Mouse (Mus musculus) erythroid progenitor cell, adult 5-6 weeks (primary cell): ENCODE data around the gene Nrm. TPM values are rescaled to one million over a fixed set of nuclear protein-coding genes. Genes with fewer than 3 reads are reported as not detected.

Source experiments
- ATAC-seq: replicated peaks from 2 replicates; pipeline ENCODE4 v1.8.0; 2016; ENCODE audit warnings: moderate number of reproducible peaks, mild to moderate bottlenecking, moderate TSS enrichment, inconsistent platforms; ENCODE audit not compliant: poor library complexity, low FRiP score, severe bottlenecking
- total RNA-seq, 2 experiments: library from RNA; stranded (forward) in 1 of 2; stranded (reverse) in 1 of 2; fragments of 150-400 nt in 1 of 2; fragments of 186-747, 209-891 nt in 1 of 2; gene quantifications; 2 replicates each; pipeline versions ENCODE4 v1.2.3 to v1.2.4; 2015 to 2017; ENCODE audit warnings: low replicate concordance in 2 of 2

Gene Nrm
- total RNA-seq, 2 experiments from 2014 or later: 35.8 to 36.0 TPM

- peak; percentile 47 for ATAC-seq
Observed at GRCm38 (mm10) chr17:35897644-35898573, 36.8 kb downstream of the Nrm start.

DNA sequence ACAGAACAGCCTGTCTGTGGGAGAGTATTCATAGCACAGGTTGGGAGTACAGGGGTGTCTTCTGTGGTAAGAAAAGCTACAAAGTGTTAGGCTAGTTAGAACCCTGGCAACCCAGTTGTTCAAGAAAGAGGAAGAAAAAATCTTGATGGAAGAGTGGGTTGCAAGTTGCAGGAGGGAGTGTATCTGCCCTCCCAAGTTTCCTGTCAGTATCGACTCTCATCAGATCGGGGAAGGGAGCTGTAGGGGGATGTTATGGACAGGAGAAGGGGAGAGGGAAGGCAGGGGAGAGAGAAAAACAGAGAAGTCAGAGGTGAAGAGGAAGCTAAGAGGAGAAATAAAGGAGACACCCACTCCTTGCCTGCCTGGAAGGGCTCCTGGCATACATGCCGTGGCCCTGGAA, 39.5 kb downstream of the Nrm start:
- no peak for ATAC-seq

GRCm38 (mm10) chr17:35903343-35903991, 42.3 kb downstream of the Nrm start:
- ATAC-seq: no peak

DNA sequence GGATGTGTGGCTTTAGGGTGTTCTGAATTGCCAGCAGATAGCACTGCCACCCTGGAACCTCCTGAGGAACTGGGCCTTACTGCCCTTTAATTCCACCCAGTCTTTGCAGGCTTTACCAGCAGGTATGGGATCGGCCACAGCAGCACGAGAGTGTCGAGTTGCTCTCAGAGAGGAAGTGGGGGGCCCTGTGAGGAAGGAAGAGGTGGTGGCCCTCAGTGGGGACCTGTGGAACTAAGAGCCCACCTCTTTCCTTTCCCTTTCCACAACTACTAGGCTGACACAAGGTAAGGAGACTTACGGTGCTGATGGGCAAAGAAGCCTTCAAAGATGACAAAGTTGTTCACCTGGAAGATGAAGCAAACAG, 42.9 kb downstream of the Nrm start:
- ATAC-seq: no peak

- no peak for ATAC-seq
Observed at GRCm38 (mm10) chr17:35905587-35905986, 44.5 kb downstream of the Nrm start.

DNA sequence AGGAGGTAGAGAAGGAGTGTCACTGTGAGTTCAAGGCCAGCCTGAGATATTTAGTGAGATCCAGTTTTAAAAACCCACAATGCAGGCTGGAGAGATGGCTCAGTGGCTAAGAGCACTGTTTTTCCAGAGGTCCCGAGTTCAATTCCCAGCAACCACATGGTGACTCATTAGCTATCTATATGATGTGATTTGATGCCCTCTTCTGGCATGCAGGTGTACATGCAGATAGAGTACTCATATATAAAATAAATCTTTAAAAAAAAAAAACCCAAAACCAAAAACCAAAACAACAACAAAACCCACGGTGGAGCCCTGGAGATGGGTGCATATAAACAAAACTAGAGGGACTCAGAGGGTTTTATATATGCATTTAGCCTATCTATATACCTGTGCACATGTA, 46.5 kb downstream of the Nrm start:
- ATAC-seq: no peak

DNA sequence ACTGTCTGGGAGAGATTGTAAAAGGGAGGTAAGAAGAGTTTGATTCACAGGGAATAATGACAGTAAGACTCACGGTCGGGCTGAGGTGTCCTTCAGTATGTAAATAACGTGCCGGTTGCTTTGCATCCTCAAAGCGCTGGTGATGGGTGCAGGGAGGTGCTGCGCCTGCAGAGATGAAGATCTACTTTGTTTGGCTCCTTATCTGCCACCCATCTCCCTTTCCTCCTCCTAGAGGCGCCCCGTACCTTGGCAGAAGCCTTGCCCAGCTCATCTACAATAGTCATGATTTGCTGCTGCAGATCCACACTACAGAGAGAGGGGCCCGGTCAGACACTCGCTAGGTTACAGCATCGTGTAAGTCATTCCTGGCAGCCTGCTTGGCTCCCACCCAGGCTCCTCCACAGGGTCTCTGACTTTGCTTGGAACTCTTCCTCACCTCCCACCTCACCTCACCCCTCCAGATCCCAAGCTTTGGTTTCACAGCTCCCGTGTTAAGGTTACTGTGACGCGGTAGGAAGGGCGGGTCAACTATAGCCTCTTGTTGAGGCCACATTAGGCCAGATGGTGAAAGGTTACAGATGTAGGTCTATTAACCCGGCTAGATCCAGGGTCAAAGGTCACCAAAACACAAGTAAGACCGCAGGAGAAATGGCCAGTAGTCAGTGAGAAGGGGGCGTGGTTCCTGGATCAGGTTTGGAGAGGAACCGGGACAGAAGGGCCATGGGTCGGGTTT, 48.2 kb downstream of the Nrm start:
- ATAC-seq: peak; percentile 55; the same call in 1 of the 2 replicates

DNA sequence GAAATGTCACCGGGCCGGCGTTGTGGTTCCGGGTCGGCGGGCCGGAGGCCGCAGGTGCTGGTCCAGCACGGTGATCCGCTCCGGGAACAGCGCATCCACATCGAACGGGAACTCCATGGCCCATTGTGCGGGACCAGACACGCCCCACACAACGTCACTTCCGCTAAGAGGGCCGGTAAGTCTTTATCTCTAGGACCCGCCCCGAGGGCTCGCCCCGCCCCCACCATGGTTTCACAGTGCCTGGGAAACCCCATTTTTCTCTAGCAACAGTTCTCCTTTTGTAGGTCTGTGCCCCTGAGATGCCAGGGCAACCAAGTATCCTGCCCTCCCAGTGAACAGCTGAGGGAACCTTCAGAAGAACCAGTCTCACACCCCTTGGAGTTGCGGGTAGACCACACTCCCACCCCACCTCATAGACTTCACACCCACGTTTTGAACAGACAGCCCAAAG, 48.8 kb downstream of the Nrm start, which contains the start of gene Atat1:
Gene Atat1 (minus strand): TSS at position 157 of the 451 bp plus-strand sequence.
- peak; percentile 96 for ATAC-seq

GRCm38 (mm10) chr17:35914975-35915374, 53.9 kb downstream of the Nrm start:
- no peak for ATAC-seq

Other genes starting within 250 kb of the Nrm start
- not detected in 2 replicates for gene Gm9573, start 234.7 kb upstream of the Nrm start, total RNA-seq (2015; ENCODE audit: low replicate concordance)
- gene Gm9573, start 234.7 kb upstream of the Nrm start, total RNA-seq (2017; ENCODE audit: low replicate concordance): not detected in 2 replicates
- gene Mucl3, start 217.6 kb upstream of the Nrm start, total RNA-seq (2015; ENCODE audit: low replicate concordance): not detected in 2 replicates
- not detected in 2 replicates for gene Mucl3, start 217.6 kb upstream of the Nrm start, total RNA-seq (2017; ENCODE audit: low replicate concordance)
- 2.5 TPM in 1 of 2 replicates, not detected in the other for gene Vars2, start 193.7 kb upstream of the Nrm start, total RNA-seq (2015; ENCODE audit: low replicate concordance)
- gene Vars2, start 193.7 kb upstream of the Nrm start, total RNA-seq (2017; ENCODE audit: low replicate concordance): 0.23 and 0.77 TPM in 2 replicates
- 1.1 and 2.5 TPM in 2 replicates for gene Gtf2h4, start 187.6 kb upstream of the Nrm start, total RNA-seq (2015; ENCODE audit: low replicate concordance)
- 3.6 and 6.3 TPM in 2 replicates for gene Gtf2h4, start 187.6 kb upstream of the Nrm start, total RNA-seq (2017; ENCODE audit: low replicate concordance)
- gene Ddr1, start 156.7 kb upstream of the Nrm start, total RNA-seq (2015; ENCODE audit: low replicate concordance): not detected in 2 replicates
- 0.26 TPM in 1 of 2 replicates, not detected in the other for gene Ddr1, start 156.7 kb upstream of the Nrm start, total RNA-seq (2017; ENCODE audit: low replicate concordance)
- gene Ier3, start 39.6 kb upstream of the Nrm start, total RNA-seq (2015; ENCODE audit: low replicate concordance): 3.8 and 10.5 TPM in 2 replicates
- gene Ier3, start 39.6 kb upstream of the Nrm start, total RNA-seq (2017; ENCODE audit: low replicate concordance): 0.51 and 4.0 TPM in 2 replicates
- gene Flot1, start 38.1 kb upstream of the Nrm start, total RNA-seq (2015; ENCODE audit: low replicate concordance): 19.3 and 32.8 TPM in 2 replicates
- 14.6 and 29.1 TPM in 2 replicates for gene Flot1, start 38.1 kb upstream of the Nrm start, total RNA-seq (2017; ENCODE audit: low replicate concordance)
- 663 and 669 TPM in 2 replicates for gene Tubb5, start 23.0 kb upstream of the Nrm start, total RNA-seq (2015; ENCODE audit: low replicate concordance)
- 760 and 914 TPM in 2 replicates for gene Tubb5, start 23.0 kb upstream of the Nrm start, total RNA-seq (2017; ENCODE audit: low replicate concordance)
- 117 and 147 TPM in 2 replicates for gene Mdc1, start 19.8 kb upstream of the Nrm start, total RNA-seq (2015; ENCODE audit: low replicate concordance)
- gene Mdc1, start 19.8 kb upstream of the Nrm start, total RNA-seq (2017; ENCODE audit: low replicate concordance): 31.0 and 57.1 TPM in 2 replicates
- 32.8 and 37.7 TPM in 2 replicates for gene Ppp1r18, start 4.3 kb downstream of the Nrm start, total RNA-seq (2015; ENCODE audit: low replicate concordance)
- gene Ppp1r18, start 4.3 kb downstream of the Nrm start, total RNA-seq (2017; ENCODE audit: low replicate concordance): 7.2 and 10.2 TPM in 2 replicates
- gene Dhx16, start 18.5 kb downstream of the Nrm start, total RNA-seq (2015; ENCODE audit: low replicate concordance): 139 and 201 TPM in 2 replicates
- 73.1 and 118 TPM in 2 replicates for gene Dhx16, start 18.5 kb downstream of the Nrm start, total RNA-seq (2017; ENCODE audit: low replicate concordance)
- gene 2310061I04Rik, start 36.1 kb downstream of the Nrm start, total RNA-seq (2015; ENCODE audit: low replicate concordance): 37.7 and 68.5 TPM in 2 replicates
- gene 2310061I04Rik, start 36.1 kb downstream of the Nrm start, total RNA-seq (2017; ENCODE audit: low replicate concordance): 2.9 and 3.7 TPM in 2 replicates
- gene Atat1, start 48.8 kb downstream of the Nrm start, total RNA-seq (2015; ENCODE audit: low replicate concordance): 7.6 and 26.0 TPM in 2 replicates
- gene Atat1, start 48.8 kb downstream of the Nrm start, total RNA-seq (2017; ENCODE audit: low replicate concordance): 3.0 and 4.0 TPM in 2 replicates
- gene Mrps18b, start 55.1 kb downstream of the Nrm start, total RNA-seq (2015; ENCODE audit: low replicate concordance): 16.9 and 18.0 TPM in 2 replicates
- 13.5 and 50.5 TPM in 2 replicates for gene Mrps18b, start 55.1 kb downstream of the Nrm start, total RNA-seq (2017; ENCODE audit: low replicate concordance)
- 53.7 and 90.1 TPM in 2 replicates for gene Ppp1r10, start 55.1 kb downstream of the Nrm start, total RNA-seq (2015; ENCODE audit: low replicate concordance)
- gene Ppp1r10, start 55.1 kb downstream of the Nrm start, total RNA-seq (2017; ENCODE audit: low replicate concordance): 67.5 and 87.5 TPM in 2 replicates
- gene Abcf1, start 108.4 kb downstream of the Nrm start, total RNA-seq (2015; ENCODE audit: low replicate concordance): 26.3 and 36.9 TPM in 2 replicates
- gene Abcf1, start 108.4 kb downstream of the Nrm start, total RNA-seq (2017; ENCODE audit: low replicate concordance): 120 and 139 TPM in 2 replicates
- gene Gnl1, start 118.5 kb downstream of the Nrm start, total RNA-seq (2015; ENCODE audit: low replicate concordance): 1.3 and 4.3 TPM in 2 replicates
- gene Gnl1, start 118.5 kb downstream of the Nrm start, total RNA-seq (2017; ENCODE audit: low replicate concordance): 3.3 and 4.9 TPM in 2 replicates
- 5.4 and 6.5 TPM in 2 replicates for gene Prr3, start 118.9 kb downstream of the Nrm start, total RNA-seq (2015; ENCODE audit: low replicate concordance)
- gene Prr3, start 118.9 kb downstream of the Nrm start, total RNA-seq (2017; ENCODE audit: low replicate concordance): 4.6 TPM in 1 of 2 replicates, not detected in the other
- 84.3 and 115 TPM in 2 replicates for gene H2-T24, start 159.2 kb downstream of the Nrm start, total RNA-seq (2015; ENCODE audit: low replicate concordance)
- gene H2-T24, start 159.2 kb downstream of the Nrm start, total RNA-seq (2017; ENCODE audit: low replicate concordance): 293 and 328 TPM in 2 replicates
- gene H2-T23, start 171.5 kb downstream of the Nrm start, total RNA-seq (2015; ENCODE audit: low replicate concordance): 109 and 146 TPM in 2 replicates
- 93.4 and 104 TPM in 2 replicates for gene H2-T23, start 171.5 kb downstream of the Nrm start, total RNA-seq (2017; ENCODE audit: low replicate concordance)
- 19.1 and 19.7 TPM in 2 replicates for gene H2-T22, start 181.4 kb downstream of the Nrm start, total RNA-seq (2015; ENCODE audit: low replicate concordance)
- 5.5 and 16.4 TPM in 2 replicates for gene H2-T22, start 181.4 kb downstream of the Nrm start, total RNA-seq (2017; ENCODE audit: low replicate concordance)
- not detected in 2 replicates for gene Gm6034, start 181.6 kb downstream of the Nrm start, total RNA-seq (2015; ENCODE audit: low replicate concordance)
- not detected in 2 replicates for gene Gm6034, start 181.6 kb downstream of the Nrm start, total RNA-seq (2017; ENCODE audit: low replicate concordance)
- not detected in 2 replicates for gene Gm11127, start 197.1 kb downstream of the Nrm start, total RNA-seq (2015; ENCODE audit: low replicate concordance)
- 0.39 TPM in 1 of 2 replicates, not detected in the other for gene Gm11127, start 197.1 kb downstream of the Nrm start, total RNA-seq (2017; ENCODE audit: low replicate concordance)